Mouse (Mus musculus) forebrain, embryonic 11.5 days (tissue): ENCODE measurements around the gene Ddx51. TPM values are rescaled to one million over a fixed set of nuclear protein-coding genes. Genes with fewer than 3 reads are reported as not detected.

Experiments used
- ATAC-seq: fragments of 200-750 bp; cut with Nextera tagmentation; replicated peaks from 2 replicates; pipeline ENCODE4 v1.8.0; 2017; ENCODE audit warnings: moderate TSS enrichment; ENCODE audit not compliant: low FRiP score
- DNase-seq: peaks from one replicate; pipeline ENCODE4 v3.0.0-alpha.2; 2017; ENCODE audit warnings: low spot score
- H3K27ac ChIP-seq: fragments of 300-500 bp; sonication (generic); 2 replicates; pipeline ENCODE4 v1.5.1; 2014; ENCODE audit warnings: low read depth, low read length
- H3K27me3 ChIP-seq: fragments of 300-500 bp; sonication (generic); 2 replicates; pipeline ENCODE4 v1.6.1; 2014; ENCODE audit warnings: mild to moderate bottlenecking, low read length, mixed read lengths; ENCODE audit not compliant: control insufficient read depth, insufficient read depth
- H3K36me3 ChIP-seq: fragments of 300-500 bp; sonication (generic); 2 replicates; pipeline ENCODE4 v1.6.1; 2014; ENCODE audit warnings: mild to moderate bottlenecking, low read length, moderate library complexity, mixed read lengths; ENCODE audit not compliant: control insufficient read depth, insufficient read depth
- H3K4me1 ChIP-seq: fragments of 300-500 bp; sonication (generic); replicated peaks from 2 replicates; pipeline ENCODE4 v1.6.1; 2014; ENCODE audit warnings: low read length, mixed read lengths; ENCODE audit not compliant: control insufficient read depth, insufficient read depth
- H3K4me2 ChIP-seq: fragments of 300-500 bp; sonication (generic); 2 replicates; pipeline ENCODE4 v1.6.1; 2014; ENCODE audit warnings: low read depth, mild to moderate bottlenecking, low read length, moderate library complexity, mixed read lengths; ENCODE audit not compliant: severe bottlenecking
- H3K4me3 ChIP-seq: fragments of 300-500 bp; sonication (generic); 2 replicates; pipeline ENCODE4 v1.5.1; 2014; ENCODE audit warnings: low read depth, low read length
- H3K9ac ChIP-seq: fragments of 300-500 bp; sonication (generic); 2 replicates; pipeline ENCODE4 v1.6.1; 2014; ENCODE audit warnings: low read length
- H3K9me3 ChIP-seq: fragments of 300-500 bp; sonication (generic); 2 replicates; pipeline ENCODE4 v1.6.1; 2016; ENCODE audit warnings: low read length, mixed read lengths; ENCODE audit not compliant: control insufficient read depth
- WGBS: fragments of 180-500 bp; shearing (Covaris S2); extraction: QIAGEN DNeasy Blood & Tissue Kit; methylation state at CpG from one replicate; pipeline ENCODE4 v1.1.7; 2014; 5-methylcytosine and 5-hydroxymethylcytosine counted together
- polyA plus RNA-seq: library from polyadenylated mRNA; unstranded; fragments of >200 nt; fragmentation: Nextera tagmentation; extraction: Ambion mirVana; gene quantifications from 2 replicates; pipeline ENCODE4 v1.2.1, GENCODE M21; 2014

Ddx51 gene
- polyA plus RNA-seq, 1 experiment from 2014 or later: 43.0 TPM

DNA sequence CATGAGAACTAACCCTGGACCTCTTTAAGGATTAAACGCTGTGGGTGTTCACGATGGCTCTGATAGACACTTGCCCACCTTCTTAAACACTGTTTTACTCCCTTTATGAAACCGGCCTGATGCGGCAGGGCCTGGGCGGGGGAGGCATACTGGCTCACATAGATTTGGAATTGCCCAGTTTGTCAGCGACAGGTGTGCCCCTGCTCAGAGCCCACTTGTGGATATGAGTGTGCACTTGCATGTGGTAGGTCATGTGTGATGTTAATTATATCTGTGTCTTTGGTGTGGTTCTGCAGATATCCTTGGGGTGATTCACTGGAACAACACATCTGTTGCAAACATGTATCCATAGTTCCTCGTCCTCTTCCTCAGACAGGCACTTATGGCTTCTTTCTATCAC is 42.8 kb upstream of the Ddx51 start:
- Histone ChIP-seq H3K9me3 (no peaks in the 10 kb centered on the region), H3K9ac (no peak overlapping the region), H3K27ac (no peak overlapping the region), H3K4me2 (no peak overlapping the region), H3K4me3 (no peak overlapping the region), H3K4me1 (no peaks in the 10 kb centered on the region), H3K27me3 (no peaks in the 10 kb centered on the region), H3K36me3 (no peaks in the 10 kb centered on the region)
- WGBS: 87% methylated on average over 7 of the region's 7 CpGs
- ATAC-seq: no peak
- DNase-seq: no peak

- H3K9me3 ChIP-seq: no peaks in the 10 kb centered on the region
- H3K27ac ChIP-seq: no peak overlapping the region
- H3K36me3 ChIP-seq: no peaks in the 10 kb centered on the region
- 74% methylated on average over 5 of the region's 5 CpGs for WGBS
- DNase-seq (no peak), ATAC-seq (no peak)
- no peak overlapping the region for H3K9ac ChIP-seq
- H3K4me2 ChIP-seq: no peak overlapping the region
- no peak overlapping the region for H3K4me3 ChIP-seq
- H3K27me3 ChIP-seq: no peaks in the 10 kb centered on the region
- H3K4me1 ChIP-seq: no peaks in the 10 kb centered on the region
These were observed 41.7 kb upstream of the Ddx51 start for GRCm38 (mm10) chr5:110611435-110612158.

GRCm38 (mm10) chr5:110619226-110619625 is 34.0 kb upstream of the Ddx51 start:
- H3K4me3 ChIP-seq: no peak overlapping the region
- DNase-seq (no peak), ATAC-seq (no peak)
- no peaks in the 10 kb centered on the region for H3K36me3 ChIP-seq
- H3K4me1 ChIP-seq: no peaks in the 10 kb centered on the region
- H3K27me3 ChIP-seq: no peaks in the 10 kb centered on the region
- H3K4me2 ChIP-seq: no peak overlapping the region
- 84% methylated on average over 6 of the region's 6 CpGs for WGBS
- H3K9me3 ChIP-seq: no peaks in the 10 kb centered on the region
- H3K27ac ChIP-seq: no peak overlapping the region
- H3K9ac ChIP-seq: no peak overlapping the region

DNA sequence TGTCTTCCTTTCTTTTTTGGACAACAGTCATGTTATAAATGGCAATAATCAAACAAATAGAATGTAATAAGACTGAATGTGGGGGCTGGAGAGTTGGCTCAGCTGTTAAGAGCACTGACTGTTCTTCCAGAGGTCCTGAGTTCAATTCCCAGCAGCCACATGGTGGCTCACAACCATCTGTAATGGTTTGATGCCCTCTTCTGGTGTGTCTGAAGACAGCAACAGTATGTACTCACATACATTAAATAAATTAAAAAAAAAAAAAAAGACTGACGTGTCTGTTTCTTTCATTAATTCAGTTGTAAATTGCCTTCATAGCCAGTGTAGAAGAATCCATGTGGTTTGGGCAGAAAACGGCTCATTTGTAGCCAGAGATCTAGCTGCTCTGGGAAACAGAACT is 28.9 kb upstream of the Ddx51 start:
- H3K4me3 ChIP-seq: no peak overlapping the region
- H3K4me2 ChIP-seq: no peak overlapping the region
- H3K36me3 ChIP-seq: no peaks in the 10 kb centered on the region
- H3K27ac ChIP-seq: no peak overlapping the region
- DNase-seq (no peak), ATAC-seq (no peak)
- H3K27me3 ChIP-seq: no peaks in the 10 kb centered on the region
- 78% methylated on average over 2 of the region's 2 CpGs for WGBS
- H3K9ac ChIP-seq: no peak overlapping the region
- H3K9me3 ChIP-seq: no peaks in the 10 kb centered on the region
- 0 out of 2 replicates have a peak, but pooled peaks cover 2% of the 10 kb centered on the region for H3K4me1 ChIP-seq

DNA sequence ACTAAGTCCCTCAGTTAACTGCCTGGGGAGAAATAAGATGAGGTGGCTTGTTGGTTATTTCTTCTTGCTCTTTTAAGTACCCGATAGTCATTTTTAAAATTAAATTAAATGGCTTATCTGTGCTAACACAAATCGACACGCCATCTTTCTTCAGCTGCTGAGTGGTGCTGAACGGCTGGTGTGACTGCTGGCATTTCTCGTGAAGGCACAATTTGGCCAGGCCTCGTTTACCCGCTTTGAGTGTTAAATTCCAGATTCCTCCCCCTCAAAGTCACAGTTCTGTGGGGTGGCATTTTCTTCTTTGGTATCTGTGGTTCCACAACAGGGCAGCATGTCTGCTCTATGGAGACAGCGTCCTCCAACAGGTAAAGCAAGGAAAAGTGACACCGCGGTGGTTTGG is 25.9 kb upstream of the Ddx51 start:
- no peak for DNase-seq
- H3K36me3 ChIP-seq: no peaks in the 10 kb centered on the region

DNA sequence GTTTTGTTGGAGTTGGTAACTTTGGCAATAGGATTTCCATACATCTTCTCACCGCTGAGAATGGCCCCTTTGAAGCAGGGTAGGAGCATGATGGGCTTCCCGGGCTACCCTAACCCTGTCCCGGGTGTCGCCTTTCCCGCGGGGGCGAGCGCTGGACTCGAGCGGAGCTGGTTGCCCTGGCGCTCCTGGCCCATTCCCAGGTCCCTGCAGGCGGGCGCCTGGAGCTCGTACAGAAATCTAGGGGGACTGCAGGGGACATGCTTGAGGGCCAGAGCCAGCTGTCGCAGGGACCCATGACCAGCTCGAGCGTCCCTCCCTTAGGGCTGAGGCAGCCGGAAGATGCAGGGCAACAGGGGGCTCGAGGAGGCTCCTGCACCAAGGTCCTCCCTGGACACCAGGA is 25.1 kb upstream of the Ddx51 start:
- DNase-seq (no peak), ATAC-seq (no peak)
- H3K9ac ChIP-seq: no peak overlapping the region
- H3K27me3 ChIP-seq: no peaks in the 10 kb centered on the region
- no peak overlapping the region for H3K4me3 ChIP-seq
- H3K36me3 ChIP-seq: no peaks in the 10 kb centered on the region
- no peak overlapping the region for H3K27ac ChIP-seq
- H3K4me1 ChIP-seq: 0 out of 2 replicates have a peak, but pooled peaks cover 2% of the 10 kb centered on the region
- H3K9me3 ChIP-seq: no peaks in the 10 kb centered on the region
- 31% methylated on average over 19 of the region's 19 CpGs for WGBS
- no peak overlapping the region for H3K4me2 ChIP-seq

More for the DNA sequence above, 25.9 kb upstream of the Ddx51 start:
- H3K27ac ChIP-seq: no peak overlapping the region
- WGBS: 80% methylated on average over 10 of the region's 10 CpGs
- no peak overlapping the region for H3K4me2 ChIP-seq
- H3K4me3 ChIP-seq: no peak overlapping the region
- 0 out of 2 replicates have a peak, but pooled peaks cover 2% of the 10 kb centered on the region for H3K4me1 ChIP-seq
- H3K27me3 ChIP-seq: no peaks in the 10 kb centered on the region
- no peaks in the 10 kb centered on the region for H3K9me3 ChIP-seq
- ATAC-seq: no peak
- no peak overlapping the region for H3K9ac ChIP-seq

GRCm38 (mm10) chr5:110629525-110630120 is 23.6 kb upstream of the Ddx51 start:
- DNase-seq (no peak), ATAC-seq (no peak)
- Histone ChIP-seq H3K4me1 (0 out of 2 replicates have a peak, but pooled peaks cover 2% of the 10 kb centered on the region), H3K27me3 (no peaks in the 10 kb centered on the region), H3K9me3 (no peaks in the 10 kb centered on the region), H3K4me2 (no peak overlapping the region), H3K36me3 (no peaks in the 10 kb centered on the region), H3K9ac (no peak overlapping the region), H3K4me3 (no peak overlapping the region), H3K27ac (no peak overlapping the region)
- WGBS: 83% methylated on average over 2 of the region's 2 CpGs

DNA sequence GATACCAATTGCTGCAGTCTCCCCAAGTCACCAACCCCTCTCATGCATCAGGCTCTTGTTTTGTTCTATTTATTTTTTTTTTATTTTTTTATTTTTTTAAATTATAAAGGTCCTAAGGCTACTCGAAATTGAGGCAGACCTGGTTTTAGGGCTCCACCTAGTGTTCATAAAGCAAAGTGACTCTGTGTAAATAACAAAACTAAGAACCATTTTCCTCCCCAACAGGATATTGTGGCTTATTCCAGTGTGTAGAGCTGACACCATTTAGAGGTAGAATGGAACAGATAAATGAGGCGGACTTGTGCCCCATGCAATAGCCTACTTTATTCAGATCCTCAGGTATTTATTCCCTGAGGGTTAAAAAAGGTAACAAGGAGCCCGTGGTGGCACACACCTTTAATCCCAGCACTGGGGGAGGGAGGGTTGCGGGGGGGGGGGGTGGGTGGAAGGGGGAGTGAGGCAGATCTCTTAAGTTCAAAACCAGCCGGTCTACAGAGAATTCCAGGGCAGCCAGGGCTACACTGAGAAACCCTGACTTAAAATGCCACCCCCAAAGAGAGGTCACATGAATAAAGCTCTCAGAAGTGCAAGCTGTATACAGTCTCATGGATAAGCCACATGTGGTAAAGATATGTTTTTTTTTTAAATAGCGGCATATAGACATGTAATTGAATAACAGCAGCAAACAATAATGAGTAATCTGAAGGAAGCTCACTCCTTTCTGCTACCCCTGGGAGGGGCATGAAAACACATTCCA is 17.1 kb upstream of the Ddx51 start:
- ATAC-seq: no peak
- 45% methylated on average over 6 of the region's 6 CpGs for WGBS
- H3K9me3 ChIP-seq: no peaks in the 10 kb centered on the region
- no peaks in the 10 kb centered on the region for H3K27me3 ChIP-seq
- no peaks in the 10 kb centered on the region for H3K4me1 ChIP-seq
- no peak overlapping the region for H3K4me3 ChIP-seq
- no peak for DNase-seq
- H3K27ac ChIP-seq: no peak overlapping the region
- H3K9ac ChIP-seq: no peak overlapping the region
- H3K36me3 ChIP-seq: no peaks in the 10 kb centered on the region
- H3K4me2 ChIP-seq: no peak overlapping the region
